Mouse (Mus musculus): ENCODE measurements around the gene Smc4. TPM values are rescaled to one million over a fixed set of nuclear protein-coding genes. Genes with fewer than 3 reads are reported as not detected.

Smc4 gene
- polyA plus RNA-seq (2016; fragmentation: Nextera tagmentation; extraction: Ambion mirVana), result 131 TPM in 2 replicates

- H3K9ac ChIP-seq, result peak within 1 kb of the TSS; percentile 87
- H3K27me3 ChIP-seq, result no peaks in the 10 kb centered on the region
- H3K4me1 ChIP-seq, result peaks cover 13% of the 10 kb centered on the region
- under 1% methylated on average over 76 of the region's 76 CpGs for WGBS
- H3K27ac ChIP-seq, result peak within 1 kb of the TSS; percentile 86
- ATAC-seq (ENCODE audit: low FRiP score), result peak; percentile 96
- peak within 1 kb of the TSS; percentile 87 for H3K4me2 ChIP-seq (replicated peaks)
- H3K9me3 ChIP-seq (replicated peaks), result no peaks in the 10 kb centered on the region
- peak within 1 kb of the TSS; percentile 95 for H3K4me3 ChIP-seq
- no peaks in the 10 kb centered on the region for H3K36me3 ChIP-seq
Measured at GRCm38 (mm10) chr3:69004437-69005337, at the start of gene Smc4, which contains the start of gene Ift80. Gene Smc4 (plus strand): TSS chr3:69004738. Gene Ift80 (minus strand): TSS chr3:69004570.

- peaks cover 10% of the 10 kb centered on the region; the same call in 1 of the 2 replicates for H3K36me3 ChIP-seq
- H3K4me1 ChIP-seq, result no peaks in the 10 kb centered on the region
- no peaks in the 10 kb centered on the region for H3K27me3 ChIP-seq
- no peak for ATAC-seq (ENCODE audit: low FRiP score)
- H3K27ac ChIP-seq, result no peak overlapping the region
- no peak overlapping the region for H3K4me3 ChIP-seq
- no peak overlapping the region for H3K4me2 ChIP-seq (replicated peaks)
- H3K9ac ChIP-seq, result no peak overlapping the region
- H3K9me3 ChIP-seq (replicated peaks), result no peaks in the 10 kb centered on the region
- 58% methylated on average over 4 of the region's 4 CpGs for whole genome bisulfite sequencing
Measured at GRCm38 (mm10) chr3:68956454-68956853, 48.1 kb upstream of the Smc4 start.

- H3K9ac ChIP-seq, result no peak overlapping the region
- H3K27ac ChIP-seq, result no peak overlapping the region
- H3K4me2 ChIP-seq (replicated peaks), result no peak overlapping the region
- 92% methylated on average over 3 of the region's 3 CpGs for WGBS
- no peak overlapping the region for H3K4me3 ChIP-seq
- H3K9me3 ChIP-seq (replicated peaks), result no peaks in the 10 kb centered on the region
- H3K27me3 ChIP-seq, result no peaks in the 10 kb centered on the region
- no peaks in the 10 kb centered on the region for H3K4me1 ChIP-seq
- no peak for ATAC-seq (ENCODE audit: low FRiP score)
- H3K36me3 ChIP-seq, result peaks cover 10% of the 10 kb centered on the region; the same call in 1 of the 2 replicates
Measured at GRCm38 (mm10) chr3:68957413-68957812, 47.1 kb upstream of the Smc4 start.

GRCm38 (mm10) chr3:68964682-68965081, 39.9 kb upstream of the Smc4 start:
- no peak for ATAC-seq (ENCODE audit: low FRiP score)
- no peaks in the 10 kb centered on the region for H3K9me3 ChIP-seq (replicated peaks)
- H3K4me2 ChIP-seq (replicated peaks), result no peak overlapping the region
- no peak overlapping the region for H3K9ac ChIP-seq
- H3K36me3 ChIP-seq, result peaks cover 39% of the 10 kb centered on the region
- no peak overlapping the region for H3K27ac ChIP-seq
- no peak overlapping the region for H3K4me3 ChIP-seq
- no peaks in the 10 kb centered on the region for H3K27me3 ChIP-seq
- no peaks in the 10 kb centered on the region for H3K4me1 ChIP-seq

- no peak overlapping the region for H3K9ac ChIP-seq
- H3K27ac ChIP-seq, result no peak overlapping the region
- no peaks in the 10 kb centered on the region for H3K27me3 ChIP-seq
- H3K4me2 ChIP-seq (replicated peaks), result no peak overlapping the region
- no peak for ATAC-seq (ENCODE audit: low FRiP score)
- 97% methylated on average over 6 of the region's 6 CpGs for WGBS
- no peak overlapping the region for H3K4me3 ChIP-seq
- peaks cover 29% of the 10 kb centered on the region for H3K36me3 ChIP-seq
- H3K9me3 ChIP-seq (replicated peaks), result no peaks in the 10 kb centered on the region
- no peaks in the 10 kb centered on the region for H3K4me1 ChIP-seq
Measured at GRCm38 (mm10) chr3:68966527-68967285, 37.8 kb upstream of the Smc4 start.

- 88% methylated on average over 6 of the region's 6 CpGs for WGBS
Measured at GRCm38 (mm10) chr3:68967404-68967803, 37.1 kb upstream of the Smc4 start.

GRCm38 (mm10) chr3:68969091-68969590, 35.4 kb upstream of the Smc4 start:
- Histone ChIP-seq H3K36me3 (peaks cover 28% of the 10 kb centered on the region), H3K27ac (no peak overlapping the region), H3K9me3 (replicated peaks) (no peaks in the 10 kb centered on the region), H3K4me3 (no peak overlapping the region), H3K9ac (no peak overlapping the region), H3K4me2 (replicated peaks) (no peak overlapping the region), H3K4me1 (no peaks in the 10 kb centered on the region), H3K27me3 (no peaks in the 10 kb centered on the region)
- WGBS, result 93% methylated on average over 3 of the region's 3 CpGs
- no peak for ATAC-seq (ENCODE audit: low FRiP score)

More at GRCm38 (mm10) chr3:68967404-68967803, 37.1 kb upstream of the Smc4 start:
- no peak overlapping the region for H3K9ac ChIP-seq
- H3K36me3 ChIP-seq, result peaks cover 29% of the 10 kb centered on the region
- no peak for ATAC-seq (ENCODE audit: low FRiP score)
- no peak overlapping the region for H3K27ac ChIP-seq
- no peaks in the 10 kb centered on the region for H3K9me3 ChIP-seq (replicated peaks)
- no peak overlapping the region for H3K4me2 ChIP-seq (replicated peaks)
- H3K4me1 ChIP-seq, result no peaks in the 10 kb centered on the region
- no peak overlapping the region for H3K4me3 ChIP-seq
- H3K27me3 ChIP-seq, result no peaks in the 10 kb centered on the region

GRCm38 (mm10) chr3:68973574-68973973, 31.0 kb upstream of the Smc4 start:
- Histone ChIP-seq H3K9me3 (replicated peaks) (no peaks in the 10 kb centered on the region), H3K9ac (no peak overlapping the region), H3K27me3 (no peaks in the 10 kb centered on the region), H3K4me2 (replicated peaks) (no peak overlapping the region), H3K27ac (no peak overlapping the region), H3K4me1 (no peaks in the 10 kb centered on the region), H3K36me3 (peaks cover 6% of the 10 kb centered on the region; the same call in 1 of the 2 replicates), H3K4me3 (no peak overlapping the region)
- no peak for ATAC-seq (ENCODE audit: low FRiP score)
- 84% methylated on average over 1 of the region's 1 CpGs for WGBS

- Histone ChIP-seq H3K4me2 (replicated peaks) (no peak overlapping the region), H3K4me3 (no peak overlapping the region), H3K9ac (no peak overlapping the region), H3K27me3 (no peaks in the 10 kb centered on the region), H3K9me3 (replicated peaks) (no peaks in the 10 kb centered on the region), H3K4me1 (no peaks in the 10 kb centered on the region), H3K27ac (no peak overlapping the region), H3K36me3 (peaks cover 6% of the 10 kb centered on the region; the same call in 1 of the 2 replicates)
- WGBS, result 91% methylated on average over 8 of the region's 8 CpGs
- ATAC-seq (ENCODE audit: low FRiP score), result no peak
Measured at GRCm38 (mm10) chr3:68974639-68975532, 29.7 kb upstream of the Smc4 start.

GRCm38 (mm10) chr3:68975533-68976490, 28.7 kb upstream of the Smc4 start:
- Histone ChIP-seq H3K4me1 (no peaks in the 10 kb centered on the region), H3K27me3 (no peaks in the 10 kb centered on the region), H3K9me3 (replicated peaks) (no peaks in the 10 kb centered on the region), H3K4me3 (no peak overlapping the region), H3K36me3 (peaks cover 6% of the 10 kb centered on the region; the same call in 1 of the 2 replicates), H3K4me2 (replicated peaks) (no peak overlapping the region), H3K27ac (no peak overlapping the region), H3K9ac (no peak overlapping the region)
- WGBS, result 65% methylated on average over 9 of the region's 9 CpGs
- ATAC-seq (ENCODE audit: low FRiP score), result no peak

GRCm38 (mm10) chr3:68977696-68978095, 26.8 kb upstream of the Smc4 start:
- no peaks in the 10 kb centered on the region for H3K4me1 ChIP-seq
- H3K36me3 ChIP-seq, result peaks cover 6% of the 10 kb centered on the region; the same call in 1 of the 2 replicates
- H3K9ac ChIP-seq, result no peak overlapping the region
- no peak overlapping the region for H3K4me2 ChIP-seq (replicated peaks)
- H3K9me3 ChIP-seq (replicated peaks), result no peaks in the 10 kb centered on the region
- no peak overlapping the region for H3K4me3 ChIP-seq
- no peaks in the 10 kb centered on the region for H3K27me3 ChIP-seq
- no peak overlapping the region for H3K27ac ChIP-seq
- WGBS, result 91% methylated on average over 4 of the region's 4 CpGs
- no peak for ATAC-seq (ENCODE audit: low FRiP score)

All from hindbrain, embryonic 12.5 days (tissue).